Mouse (Mus musculus): ENCODE measurements around the gene Sardh. TPM values are rescaled to one million over a fixed set of nuclear protein-coding genes. Genes with fewer than 3 reads are reported as not detected.

Sardh gene
- total RNA-seq, 4 experiments from 2014 or later, result 8.1 to 11.2 (median 8.8) TPM

- DNase-seq, result no peak
These were observed 82.1 kb downstream of the Sardh start for GRCm38 (mm10) chr2:27166074-27166473.

GRCm38 (mm10) chr2:27164796-27165590 is 83.1 kb downstream of the Sardh start, which contains the start of gene Dbh:
Gene Dbh (plus strand): TSS chr2:27165233.
- peak; percentile 61 for DNase-seq

GRCm38 (mm10) chr2:27163851-27164250 is 84.3 kb downstream of the Sardh start:
- no peak for DNase-seq

GRCm38 (mm10) chr2:27162656-27163055 is 85.5 kb downstream of the Sardh start:
- DNase-seq, result no peak

GRCm38 (mm10) chr2:27161526-27161925 is 86.6 kb downstream of the Sardh start:
- peak; percentile 55 for DNase-seq

- DNase-seq, result peak; percentile 42
These were observed 91.5 kb downstream of the Sardh start for GRCm38 (mm10) chr2:27156596-27156995.

GRCm38 (mm10) chr2:27154466-27155185 is 93.5 kb downstream of the Sardh start:
- DNase-seq, result no peak

GRCm38 (mm10) chr2:27149457-27149856 is 98.7 kb downstream of the Sardh start:
- no peak for DNase-seq

- DNase-seq, result no peak
These were observed 101.3 kb downstream of the Sardh start for GRCm38 (mm10) chr2:27146840-27147239.

- DNase-seq, result no peak
These were observed 103.2 kb downstream of the Sardh start for GRCm38 (mm10) chr2:27144957-27145356.

- DNase-seq, result peak; percentile 13
These were observed 106.0 kb downstream of the Sardh start, which contains the start of gene Fam163b for GRCm38 (mm10) chr2:27141950-27142693. Gene Fam163b (minus strand): TSS chr2:27142491.

Other genes starting within 250 kb of the Sardh start
- gene Cacfd1, start 238.4 kb downstream of the Sardh start, total RNA-seq (2022), result 10 to 100 TPM; 64.5 to 73.5 (median 66.9) TPM
- gene Slc2a6, start 220.3 kb downstream of the Sardh start, total RNA-seq (2022), result 1 to 10 TPM in 2 of 4 experiments, under 1 TPM in 2; 0.87 to 1.2 (median 1.0) TPM
- gene Mymk, start 176.2 kb downstream of the Sardh start, total RNA-seq (2022), result under 1 TPM in 1 of 4 experiments, not detected in 3; 0.20 TPM
- gene Adamtsl2, start 169.0 kb downstream of the Sardh start, total RNA-seq (2022), result 10 to 100 TPM; 14.3 to 24.8 (median 19.3) TPM
- gene Fam163b, start 105.8 kb downstream of the Sardh start, total RNA-seq (2022), result 1 to 10 TPM; 2.5 to 4.4 (median 3.5) TPM
- 100 to 1,000 TPM; 394 to 536 (median 504) TPM for gene Dbh, start 83.1 kb downstream of the Sardh start, total RNA-seq (2022)
- 10 to 100 TPM; 23.4 to 55.4 (median 39.0) TPM for gene Vav2, start 178.7 kb upstream of the Sardh start, total RNA-seq (2022)
- 10 to 100 TPM in 3 of 4 experiments, 1 to 10 TPM in 1; 9.3 to 21.5 (median 15.3) TPM for gene Brd3os, start 194.0 kb upstream of the Sardh start, total RNA-seq (2022)

Data from adrenal gland, adult 8-10 months (tissue).